Mouse (Mus musculus) hematopoietic stem cell, adult 5-6 weeks (primary cell): ENCODE measurements around the gene Lzic. TPM values are rescaled to one million over a fixed set of nuclear protein-coding genes. Genes with fewer than 3 reads are reported as not detected.
A peak's percentile ranks its signal among the peaks of the same experiment; 100 is the strongest.

Experiments
- ATAC-seq, 2 experiments: fragments of 125-278 bp in 1 of 2; replicated peaks in 1 of 2; 2 replicates each; pipeline ENCODE4 v1.8.0; 2016 to 2017; ENCODE audit warnings: inconsistent platforms in 2 of 2, mild to moderate bottlenecking in 2 of 2, moderate number of reproducible peaks in 2 of 2, low read depth in 1 of 2, moderate TSS enrichment in 1 of 2; ENCODE audit not compliant: low FRiP score in 2 of 2, poor library complexity in 2 of 2, severe bottlenecking in 2 of 2, insufficient read depth in 1 of 2, low TSS enrichment in 1 of 2
- total RNA-seq: library from RNA; stranded (forward); fragments of 172-1452, 232-1000 nt; gene quantifications from 2 replicates; pipeline ENCODE4 v1.2.3, GENCODE M21; 2017

Lzic gene
- total RNA-seq, 1 experiment from 2014 or later, result 72.9 TPM

GRCm38 (mm10) chr4:149512072-149512471, 27.0 kb downstream of the Lzic start:
- ATAC-seq, result no peak

DNA sequence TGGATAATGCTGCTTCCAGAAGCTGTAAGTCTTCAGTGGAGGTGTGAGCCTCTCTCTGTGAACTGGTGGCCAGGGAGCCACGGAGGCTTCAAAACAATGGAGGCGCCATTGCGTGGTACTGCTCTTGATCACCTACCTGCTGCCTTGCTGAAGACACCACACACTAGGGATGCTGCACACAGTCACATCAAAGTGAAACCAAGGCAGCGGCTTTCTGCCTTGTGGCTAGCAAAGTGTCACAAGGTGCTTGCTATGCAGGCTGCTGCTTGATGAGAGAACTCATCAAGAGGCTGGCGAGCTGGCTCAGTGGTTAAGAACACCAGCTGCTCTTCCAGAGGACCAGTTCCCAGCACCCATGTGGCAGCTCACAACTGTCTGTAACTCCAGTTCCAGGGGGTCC, 30.7 kb downstream of the Lzic start:
- no peak for ATAC-seq

DNA sequence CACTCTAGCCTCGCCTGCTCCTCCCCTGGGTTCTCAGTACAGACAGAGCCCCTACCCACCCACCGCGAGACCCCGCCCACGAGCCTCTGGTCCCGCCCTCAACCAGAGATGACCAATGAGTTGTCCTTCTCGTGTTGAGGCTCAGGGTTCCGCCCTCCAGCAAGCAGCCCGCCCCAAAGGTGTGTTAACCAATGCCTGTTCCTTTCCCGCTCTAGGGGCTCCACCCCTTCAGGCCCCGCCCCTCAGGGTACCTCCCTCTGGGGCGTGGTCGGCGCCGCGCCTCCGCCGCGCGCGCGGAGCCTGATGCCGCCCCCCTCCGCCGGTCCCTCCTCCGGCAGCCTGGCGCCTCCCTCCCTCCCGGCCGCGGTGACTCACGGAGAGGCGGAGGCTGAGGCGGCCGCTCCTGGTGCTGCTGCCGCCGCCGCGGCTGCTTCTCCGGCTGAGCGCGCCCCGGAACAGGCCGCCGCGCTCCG, 32.9 kb downstream of the Lzic start, which contains the start of gene Ctnnbip1:
TSS of gene Ctnnbip1 (plus strand) at position 369 of the 473 bp plus-strand sequence.
- ATAC-seq, result peak; percentile 94 to 99

- ATAC-seq, result no peak
These were observed 33.6 kb downstream of the Lzic start for GRCm38 (mm10) chr4:149518351-149519220.

DNA sequence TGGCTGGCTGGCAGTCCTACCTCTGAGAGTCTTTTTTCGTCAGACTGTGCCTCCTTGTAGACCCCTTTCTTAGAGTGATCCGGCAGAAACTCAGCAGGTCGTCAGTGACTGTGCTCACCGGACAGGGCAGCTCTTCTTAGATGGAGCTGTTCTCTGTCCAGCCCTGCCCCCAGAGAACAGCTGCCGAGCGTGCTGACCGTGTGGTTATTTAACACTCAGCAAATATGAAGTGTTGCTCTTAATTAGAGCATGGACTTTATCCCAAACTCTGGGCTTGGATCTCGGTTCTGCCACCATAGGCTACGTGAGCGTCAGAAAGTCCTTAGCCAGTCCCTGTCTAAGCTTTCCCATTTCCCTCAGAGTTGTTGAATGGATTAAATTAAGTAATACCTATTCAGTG, 36.2 kb downstream of the Lzic start:
- no peak for ATAC-seq

DNA sequence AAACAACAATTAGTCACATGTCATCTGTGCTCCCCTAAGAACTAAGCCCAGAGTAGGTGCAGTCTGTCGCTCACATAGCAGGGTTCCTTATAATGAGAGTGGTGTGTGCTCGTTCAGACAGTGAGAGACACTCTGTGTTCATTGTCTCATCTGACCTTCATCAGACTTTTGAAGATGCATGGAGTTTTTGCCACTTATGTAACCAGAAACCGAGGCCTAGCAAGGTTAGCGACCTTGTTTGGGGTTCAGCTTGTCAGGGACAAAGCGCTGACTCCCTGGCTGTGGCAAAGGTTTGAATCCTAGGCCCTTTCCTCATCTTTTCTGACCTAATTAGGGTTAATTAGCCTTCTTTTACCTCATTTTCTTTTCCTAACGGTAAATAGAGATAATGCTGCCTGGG, 38.9 kb downstream of the Lzic start:
- ATAC-seq, result no peak

DNA sequence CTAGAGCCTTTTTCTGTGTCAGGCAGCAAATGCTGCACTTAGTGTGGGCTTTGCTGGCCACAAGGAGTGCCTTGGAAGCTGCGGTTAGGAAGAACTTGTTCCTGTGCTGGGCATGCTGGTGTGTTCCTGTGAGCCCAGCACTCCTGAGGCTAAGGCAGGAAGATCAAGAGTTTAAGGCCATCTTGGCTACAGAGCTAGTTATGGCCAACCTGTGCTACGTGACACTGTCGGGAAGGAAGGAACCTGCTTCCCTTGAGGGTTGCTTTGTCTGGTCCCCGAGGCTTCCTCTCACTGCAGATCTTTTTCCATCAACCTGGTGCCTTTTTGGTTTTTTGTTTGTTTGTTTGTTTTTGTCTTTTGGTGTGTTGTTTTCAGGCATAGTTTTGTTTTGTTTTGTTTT, 40.1 kb downstream of the Lzic start:
- no peak for ATAC-seq

DNA sequence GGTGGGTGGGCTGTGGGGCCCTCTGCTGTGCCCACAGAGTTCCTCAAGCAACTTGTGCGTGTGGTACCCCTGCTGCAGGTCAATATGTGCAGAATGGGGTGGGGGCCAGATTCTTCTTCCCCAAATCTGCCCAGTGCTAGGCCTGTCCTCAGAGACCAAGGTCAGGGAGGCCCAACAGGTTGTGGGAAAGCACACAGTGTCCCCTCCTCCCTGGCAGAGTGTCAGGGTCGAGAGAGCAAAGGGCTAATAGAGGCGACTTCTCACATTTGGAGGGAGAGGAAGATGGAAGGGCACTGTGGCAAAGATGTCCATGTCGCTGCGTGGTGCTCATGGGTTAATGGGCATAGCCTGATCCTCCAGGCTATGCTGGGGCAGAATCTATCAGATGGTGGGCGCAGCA, 40.8 kb downstream of the Lzic start:
- no peak for ATAC-seq

DNA sequence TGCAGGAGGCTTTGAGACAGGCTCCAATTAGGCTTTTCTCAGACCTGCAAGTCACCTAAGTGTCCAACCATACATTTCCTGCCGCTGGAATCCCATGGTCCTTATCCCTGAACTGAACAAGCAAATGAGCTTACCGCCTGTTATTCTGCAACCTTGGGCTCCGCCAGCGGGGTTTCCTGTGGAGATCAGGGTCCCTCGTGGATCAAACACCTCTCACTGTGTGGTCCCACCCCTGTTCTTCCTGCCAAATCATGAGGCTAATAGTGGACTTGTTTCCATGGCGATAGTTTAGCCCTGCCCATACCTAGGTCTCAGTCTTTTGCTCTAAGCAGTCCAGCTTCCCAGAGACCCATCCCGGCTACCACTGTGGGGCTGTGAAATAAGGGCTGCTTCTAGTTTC, 41.3 kb downstream of the Lzic start:
- ATAC-seq, result no peak

- ATAC-seq, result no peak
These were observed 42.8 kb downstream of the Lzic start for GRCm38 (mm10) chr4:149527621-149528354.

DNA sequence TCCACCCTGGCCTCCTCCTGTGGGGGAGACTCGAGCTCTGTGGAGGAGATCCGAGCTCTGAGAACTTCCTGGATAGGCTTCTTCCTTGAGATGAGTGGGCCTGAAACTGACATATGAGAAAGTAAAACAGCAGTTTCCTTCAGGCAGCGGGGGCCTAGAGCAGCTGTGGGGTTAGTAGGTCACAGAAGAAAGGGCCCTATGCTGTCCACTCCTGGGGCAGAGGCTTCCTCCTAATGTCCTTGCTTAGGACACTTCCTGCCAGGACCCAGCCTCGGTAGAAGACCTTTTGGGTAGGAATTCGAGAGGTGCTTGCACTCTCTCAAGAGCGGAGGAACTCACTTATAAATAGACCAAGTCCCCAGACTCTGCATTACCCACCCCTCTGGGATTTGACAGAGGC, 44.7 kb downstream of the Lzic start:
- no peak for ATAC-seq

DNA sequence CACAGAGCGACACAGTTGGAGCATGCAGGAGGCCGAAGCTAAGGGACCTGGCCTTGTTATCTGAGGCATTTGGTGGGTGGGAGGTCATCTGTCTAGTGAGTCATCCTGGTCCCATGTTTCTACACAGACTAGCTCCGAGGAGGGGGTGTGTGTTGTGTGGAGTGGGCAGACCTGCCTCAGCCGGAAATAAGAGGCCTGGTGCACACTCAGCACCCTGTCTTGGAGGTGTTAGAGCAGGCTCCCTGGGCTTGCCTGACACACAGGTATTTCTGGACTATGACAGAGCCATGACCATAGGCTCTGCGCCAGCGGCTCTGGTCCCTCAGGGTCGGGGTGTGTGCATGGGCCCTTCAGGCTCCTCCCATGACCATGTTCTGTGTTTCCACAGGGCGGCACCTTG, 54.4 kb downstream of the Lzic start:
- ATAC-seq, result no peak

- ATAC-seq, result peak in 1 of 2 experiments; percentile 37; a peak in 1 of 4 replicates
These were observed 56.9 kb downstream of the Lzic start for GRCm38 (mm10) chr4:149541935-149542334.

- no peak for ATAC-seq
These were observed 57.4 kb downstream of the Lzic start for GRCm38 (mm10) chr4:149542431-149542830.

- ATAC-seq, result peak; percentile 60 to 68
These were observed 58.0 kb downstream of the Lzic start for GRCm38 (mm10) chr4:149542927-149543553.

DNA sequence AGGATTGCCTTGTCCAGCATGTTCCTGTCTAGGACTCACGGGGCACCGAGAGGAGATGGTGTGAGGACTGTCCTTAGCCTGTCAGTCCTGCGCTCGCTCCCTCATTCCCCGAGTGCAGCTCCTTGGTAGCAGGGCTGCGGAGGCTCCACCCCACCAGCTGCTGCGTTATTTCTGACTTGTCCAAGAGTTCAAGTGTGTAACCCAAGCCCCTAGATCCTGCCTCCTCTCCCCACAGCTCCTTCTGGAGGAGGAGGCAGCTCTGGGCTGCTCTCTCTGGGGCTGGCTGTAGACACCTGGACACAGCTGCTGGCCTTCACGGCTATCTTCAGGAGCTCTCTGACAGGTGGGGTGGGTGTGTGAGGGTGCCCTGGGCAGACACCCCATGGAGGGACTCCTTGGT, 59.9 kb downstream of the Lzic start:
- no peak for ATAC-seq
